Mouse (Mus musculus): ENCODE measurements at regions not wholly inside any gene's neighbourhood (a gene's known extent, or its start where the extent isn't known, plus 50 kb on each side); places are given as distances from the start of the nearest gene placed in this dataset.

GRCm38 (mm10) chr5:118376478-118376877 is 131.5 kb downstream of the 2410131K14Rik start:
- ATAC-seq (replicated peaks; ENCODE audit: low FRiP score, poor library complexity, severe bottlenecking): no peak

- ATAC-seq (replicated peaks; ENCODE audit: low FRiP score, poor library complexity, severe bottlenecking): no peak
Observed at GRCm38 (mm10) chr5:118377402-118377848, 132.4 kb downstream of the 2410131K14Rik start.

DNA sequence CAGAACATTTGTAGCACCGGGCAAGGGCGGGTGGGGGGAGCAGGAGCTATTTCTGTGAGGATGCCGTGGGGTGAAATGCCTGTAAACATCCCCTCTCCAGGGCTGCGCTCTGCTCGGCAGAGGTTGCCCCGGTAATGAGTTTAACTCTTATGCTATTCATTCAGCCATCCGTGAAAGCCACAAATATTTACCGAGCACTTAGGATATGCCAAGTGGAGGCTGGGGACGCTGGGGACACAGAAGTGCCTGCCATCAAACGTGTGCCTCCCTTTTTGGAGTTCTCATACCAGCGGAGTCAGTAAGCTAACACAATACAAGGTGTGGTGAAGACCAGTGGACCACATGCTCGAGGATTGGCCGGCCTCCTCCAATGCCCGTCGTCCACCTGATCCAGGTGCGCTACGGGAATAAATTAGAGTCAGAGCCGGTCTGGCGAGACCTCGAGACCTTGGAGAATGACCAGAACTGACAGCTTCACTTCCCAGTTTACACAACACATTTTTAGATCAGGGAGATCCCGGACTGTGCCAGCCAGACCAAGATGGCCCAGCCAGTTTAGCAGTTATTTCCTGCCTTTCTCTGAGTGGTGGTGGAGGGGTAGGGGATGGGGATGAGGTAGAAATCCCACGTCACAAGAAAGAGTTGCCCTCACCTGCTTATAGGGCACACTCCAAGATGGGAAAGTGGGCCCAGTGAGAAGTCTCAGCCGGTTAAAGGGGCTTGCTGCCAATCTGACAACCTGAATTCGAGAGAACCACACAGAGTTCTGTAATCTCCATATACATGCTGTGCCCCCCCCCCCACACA is 134.4 kb downstream of the 2410131K14Rik start:
- ATAC-seq (replicated peaks; ENCODE audit: low FRiP score, poor library complexity, severe bottlenecking): no peak

- no peak for ATAC-seq (replicated peaks; ENCODE audit: low FRiP score, poor library complexity, severe bottlenecking)
Observed at GRCm38 (mm10) chr5:118380052-118380421, 135.0 kb downstream of the 2410131K14Rik start.

DNA sequence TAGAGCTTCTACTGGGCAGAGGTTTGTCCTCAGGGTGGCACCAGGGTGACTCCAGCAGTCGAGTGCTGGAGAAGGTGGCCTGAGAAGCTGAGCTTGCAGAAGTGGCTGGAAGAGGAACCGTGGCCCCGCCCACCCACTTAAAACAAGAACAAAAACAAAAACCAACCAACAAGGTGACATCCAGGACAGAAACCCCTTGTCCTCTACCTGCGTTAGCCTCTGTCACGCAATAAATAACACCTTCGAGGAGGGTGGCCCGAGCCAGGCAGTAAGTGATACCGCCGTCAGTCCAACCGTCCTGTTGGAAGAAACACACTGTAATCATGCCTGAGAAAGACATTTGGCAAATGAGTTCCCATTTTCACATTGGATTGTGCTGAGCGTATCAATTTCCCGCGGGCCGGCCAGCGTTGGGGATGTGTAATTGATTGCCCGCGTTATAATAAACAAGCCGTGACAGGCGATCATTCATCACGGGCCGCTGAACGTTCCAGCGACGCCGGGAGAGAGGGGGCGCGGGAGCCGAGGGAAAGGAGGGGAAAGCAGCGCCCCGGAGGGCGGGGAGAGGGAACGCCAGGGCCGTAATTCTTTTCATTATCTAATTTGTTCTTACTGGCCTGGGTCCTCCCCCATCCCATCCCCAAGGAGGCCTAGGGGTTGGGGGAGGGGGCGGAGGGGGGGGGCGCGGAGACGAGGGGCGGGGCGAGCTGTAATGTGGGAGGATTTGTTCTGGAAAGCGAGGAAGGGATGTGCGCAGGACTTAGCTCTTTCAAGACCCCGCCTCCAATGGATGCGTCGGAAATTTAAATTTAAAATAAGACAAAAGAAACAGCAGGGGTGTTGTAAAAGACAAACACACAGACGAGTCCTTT is 135.6 kb downstream of the 2410131K14Rik start:
- 0 out of 2 replicates have a peak, but pooled peaks have one; percentile 32 for ATAC-seq (replicated peaks; ENCODE audit: low FRiP score, poor library complexity, severe bottlenecking)

- ATAC-seq (replicated peaks; ENCODE audit: low FRiP score, poor library complexity, severe bottlenecking): 0 out of 2 replicates have a peak, but pooled peaks have one; percentile 53
Observed at GRCm38 (mm10) chr5:118381294-118381675, 136.3 kb downstream of the 2410131K14Rik start.

GRCm38 (mm10) chr5:118386126-118386525 is 141.1 kb downstream of the 2410131K14Rik start:
- no peak for ATAC-seq (replicated peaks; ENCODE audit: low FRiP score, poor library complexity, severe bottlenecking)

DNA sequence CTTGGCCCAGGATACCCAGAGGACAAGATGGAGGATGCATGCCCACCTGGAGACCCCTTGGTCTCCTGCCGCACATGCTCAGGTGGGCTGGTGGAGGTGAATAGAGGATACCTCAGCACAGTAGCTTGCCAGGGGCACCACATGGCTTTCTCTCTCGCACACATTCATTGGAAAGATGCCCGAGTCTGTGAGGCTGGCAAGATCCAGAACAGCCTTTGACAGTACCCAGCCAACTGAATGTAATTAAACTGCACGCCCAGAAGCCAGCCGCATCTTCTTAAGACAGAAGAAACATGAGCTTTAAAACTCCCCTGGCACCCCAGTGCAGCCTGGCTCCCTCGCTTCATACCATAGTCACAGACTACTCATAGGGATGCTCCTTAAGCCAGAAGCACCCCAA is 143.4 kb downstream of the 2410131K14Rik start:
- no peak for ATAC-seq (replicated peaks; ENCODE audit: low FRiP score, poor library complexity, severe bottlenecking)

DNA sequence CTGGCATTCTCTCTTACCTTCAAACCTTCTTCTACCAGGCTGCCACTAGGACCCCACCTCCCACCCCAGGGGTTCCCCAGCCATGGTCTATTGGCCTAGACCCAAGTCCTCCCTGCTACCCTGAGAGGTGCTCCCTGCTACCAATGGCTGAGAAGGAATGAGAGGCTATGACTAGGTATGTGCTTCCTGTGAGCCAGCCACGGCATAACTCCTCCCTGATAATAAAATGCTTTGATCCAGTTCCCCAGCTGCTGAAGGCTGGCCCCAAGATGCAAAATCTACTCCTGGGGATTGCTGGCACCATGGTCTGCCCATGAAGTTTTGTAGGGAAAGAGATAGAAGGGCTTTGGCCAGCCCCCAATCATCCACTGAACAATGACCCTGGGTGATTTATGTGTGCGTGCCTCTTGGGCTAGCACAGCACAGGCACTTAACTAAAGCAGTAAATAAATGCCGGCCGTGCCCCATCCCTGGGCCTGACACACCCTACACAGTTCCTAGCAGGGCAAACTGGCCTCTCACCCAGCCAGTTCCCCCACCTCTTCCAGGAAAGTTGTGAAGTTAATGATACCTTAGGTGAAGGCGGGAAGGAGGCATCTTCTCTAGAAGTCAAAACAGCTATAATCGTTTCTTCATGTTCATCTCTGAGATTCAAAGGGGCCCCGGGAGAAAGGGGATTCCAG is 145.8 kb downstream of the 2410131K14Rik start:
- ATAC-seq (replicated peaks; ENCODE audit: low FRiP score, poor library complexity, severe bottlenecking): no peak

GRCm38 (mm10) chr5:118392932-118393487 is 148.0 kb downstream of the 2410131K14Rik start:
- ATAC-seq (replicated peaks; ENCODE audit: low FRiP score, poor library complexity, severe bottlenecking): no peak

DNA sequence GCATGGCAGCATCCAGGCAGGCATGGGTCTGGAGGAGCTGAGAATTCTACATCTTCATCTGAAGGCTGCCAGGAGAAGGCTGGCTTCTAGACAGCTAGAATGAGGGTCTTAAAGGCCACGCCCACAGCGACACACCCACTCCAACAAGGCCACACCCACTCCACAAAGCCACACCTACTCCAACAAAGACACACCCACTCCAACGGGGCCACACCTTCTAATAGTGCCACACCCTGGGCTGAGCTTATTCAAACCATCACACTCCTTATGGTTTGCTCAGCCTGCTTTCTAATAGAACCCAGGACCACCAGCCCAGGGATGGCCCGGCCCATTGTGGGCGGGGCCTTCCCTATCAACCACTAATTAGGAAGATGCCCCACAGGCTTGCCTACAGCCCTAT is 149.0 kb downstream of the 2410131K14Rik start:
- 0 out of 2 replicates have a peak, but pooled peaks have one; percentile 23 for ATAC-seq (replicated peaks; ENCODE audit: low FRiP score, poor library complexity, severe bottlenecking)

GRCm38 (mm10) chr5:118396004-118396725 is 151.1 kb downstream of the 2410131K14Rik start:
- ATAC-seq (replicated peaks; ENCODE audit: low FRiP score, poor library complexity, severe bottlenecking): no peak

DNA sequence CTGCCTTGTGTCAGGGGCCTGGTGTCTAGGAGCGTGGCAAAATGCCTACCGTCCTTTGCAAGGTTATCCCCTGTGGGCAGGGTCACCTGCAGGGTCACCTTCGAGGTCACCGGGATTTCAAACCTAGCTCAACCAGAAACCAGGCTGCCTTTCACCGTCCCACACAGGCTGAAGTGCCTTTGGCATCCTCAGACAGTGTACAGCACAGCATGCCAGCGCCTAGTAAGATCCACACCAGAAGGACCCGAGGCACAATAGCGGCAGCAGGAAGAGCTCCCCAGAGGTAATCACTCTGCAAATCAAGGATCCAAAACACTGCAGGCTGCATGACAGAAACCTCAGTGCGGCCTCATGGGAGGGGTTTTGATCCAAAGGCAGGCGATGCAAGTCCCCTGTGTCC is 155.9 kb downstream of the 2410131K14Rik start:
- no peak for ATAC-seq (replicated peaks; ENCODE audit: low FRiP score, poor library complexity, severe bottlenecking)

DNA sequence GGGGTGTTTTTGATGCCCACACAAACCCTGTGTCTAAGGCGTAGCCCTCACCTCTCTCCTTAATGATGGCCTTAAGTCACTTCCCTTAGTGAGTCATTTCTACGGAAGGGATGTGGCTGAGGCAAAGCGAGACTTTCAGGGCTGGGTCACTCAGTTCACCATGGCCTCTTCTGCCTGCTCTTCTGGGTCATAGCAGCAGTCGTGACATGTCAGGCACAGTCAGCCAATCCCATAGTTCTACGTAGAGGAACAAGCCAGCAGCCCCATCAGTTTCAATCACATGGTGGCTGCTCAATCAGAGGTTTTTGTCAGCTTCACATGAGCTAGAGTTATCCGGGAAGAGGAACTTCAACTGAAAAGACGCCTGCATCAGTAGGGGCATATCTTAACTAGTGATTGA is 156.1 kb upstream of the Med13l start:
- no peak for ATAC-seq (replicated peaks; ENCODE audit: low FRiP score, poor library complexity, severe bottlenecking)

DNA sequence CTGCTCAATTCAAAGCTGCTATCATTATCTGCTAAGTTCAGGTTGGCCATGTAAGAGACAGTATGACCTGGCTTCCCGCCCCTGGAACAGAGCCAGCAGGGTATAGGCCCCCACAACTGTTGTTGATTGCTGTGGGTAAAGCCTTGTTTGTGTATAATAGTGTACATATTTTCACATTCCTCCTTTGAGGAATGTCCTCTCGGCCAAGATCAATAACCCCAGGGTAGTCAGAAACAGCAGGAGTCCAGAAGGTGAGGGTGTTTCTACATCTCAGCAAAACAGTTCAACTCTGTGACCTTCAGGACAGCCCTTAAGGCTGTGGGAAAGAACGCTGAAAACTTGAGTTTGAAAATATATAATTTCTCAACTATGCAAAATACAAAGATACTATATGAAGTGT is 155.1 kb upstream of the Med13l start:
- ATAC-seq (replicated peaks; ENCODE audit: low FRiP score, poor library complexity, severe bottlenecking): no peak

DNA sequence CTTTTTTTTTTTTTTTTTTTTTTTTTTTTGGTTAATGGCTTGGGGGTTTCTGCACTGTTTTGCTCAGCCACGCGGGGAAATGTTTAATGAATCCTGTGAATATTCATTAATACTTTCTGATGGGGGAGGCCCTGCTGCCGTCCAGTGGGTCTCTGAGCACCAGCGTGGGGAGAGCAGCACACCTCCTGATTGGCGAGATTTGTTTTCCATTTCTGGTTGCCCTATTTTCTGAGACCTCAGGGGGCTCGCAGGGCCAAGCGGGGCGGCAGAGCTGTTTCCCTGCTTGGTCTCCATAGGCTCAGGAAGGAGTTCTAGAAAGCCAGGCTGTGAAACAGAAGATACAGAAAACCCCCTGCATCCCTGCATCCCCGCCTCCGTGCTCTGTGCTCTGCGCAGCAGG is 153.0 kb upstream of the Med13l start:
- ATAC-seq (replicated peaks; ENCODE audit: low FRiP score, poor library complexity, severe bottlenecking): no peak

GRCm38 (mm10) chr5:118407973-118408372 is 152.5 kb upstream of the Med13l start:
- ATAC-seq (replicated peaks; ENCODE audit: low FRiP score, poor library complexity, severe bottlenecking): no peak

DNA sequence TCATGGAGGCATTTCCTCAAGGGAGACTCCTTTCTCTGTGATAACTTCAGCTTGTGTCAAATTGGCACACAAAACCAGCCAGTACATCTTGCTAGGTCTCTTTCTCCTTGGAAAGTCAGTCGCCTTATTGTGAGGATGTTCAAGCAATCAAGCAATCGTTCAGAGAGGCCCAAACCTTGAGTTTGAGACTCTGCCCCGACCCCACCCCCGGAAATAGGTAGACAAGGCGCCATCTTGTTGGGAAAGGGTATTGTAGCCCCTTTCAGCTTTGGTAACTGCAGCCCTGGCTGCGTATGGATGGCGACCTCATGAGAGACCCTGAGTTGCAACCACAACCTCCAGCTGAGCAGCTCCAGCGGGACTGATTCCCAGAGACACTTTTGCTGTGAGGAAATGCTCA is 151.7 kb upstream of the Med13l start:
- no peak for ATAC-seq (replicated peaks; ENCODE audit: low FRiP score, poor library complexity, severe bottlenecking)
